Mouse (Mus musculus) activated CD4-positive, CD25-positive, alpha-beta regulatory T cell (primary cell): ENCODE results near the gene Slc27a5. TPM values are rescaled to one million over a fixed set of nuclear protein-coding genes. Genes with fewer than 3 reads are reported as not detected.

Experiments used
- polyA plus RNA-seq, 2 experiments: library from polyadenylated mRNA; unstranded; fragments of 100-300 nt; shearing (Covaris generic); gene quantifications; one replicate each; pipeline ENCODE4 v1.2.1; 2017

The Slc27a5 gene
- polyA plus RNA-seq: under 1 TPM; 0.12 to 0.55 TPM

DNA sequence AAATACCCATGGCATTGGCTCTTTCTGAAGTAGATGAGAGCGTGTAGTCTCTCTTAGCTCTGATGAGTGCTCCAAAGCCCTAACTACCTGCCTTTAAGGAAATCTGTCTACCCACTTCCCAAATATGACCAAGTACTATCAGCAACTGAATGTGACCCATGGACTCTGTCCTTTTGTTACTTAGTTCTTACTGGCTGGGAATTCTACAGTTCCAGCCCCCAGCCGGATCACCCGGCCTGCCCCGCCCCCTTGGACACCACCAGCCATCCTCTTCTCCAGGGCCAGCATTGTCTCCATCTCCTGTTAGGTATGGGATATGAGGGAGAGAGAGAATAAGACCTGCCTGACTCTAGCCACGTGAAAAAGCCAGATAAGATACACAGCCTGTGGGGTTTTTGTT lies at the start of gene Slc27a5:
Gene Slc27a5 (minus strand): TSS at position 140 of the 400 bp plus-strand sequence.

DNA sequence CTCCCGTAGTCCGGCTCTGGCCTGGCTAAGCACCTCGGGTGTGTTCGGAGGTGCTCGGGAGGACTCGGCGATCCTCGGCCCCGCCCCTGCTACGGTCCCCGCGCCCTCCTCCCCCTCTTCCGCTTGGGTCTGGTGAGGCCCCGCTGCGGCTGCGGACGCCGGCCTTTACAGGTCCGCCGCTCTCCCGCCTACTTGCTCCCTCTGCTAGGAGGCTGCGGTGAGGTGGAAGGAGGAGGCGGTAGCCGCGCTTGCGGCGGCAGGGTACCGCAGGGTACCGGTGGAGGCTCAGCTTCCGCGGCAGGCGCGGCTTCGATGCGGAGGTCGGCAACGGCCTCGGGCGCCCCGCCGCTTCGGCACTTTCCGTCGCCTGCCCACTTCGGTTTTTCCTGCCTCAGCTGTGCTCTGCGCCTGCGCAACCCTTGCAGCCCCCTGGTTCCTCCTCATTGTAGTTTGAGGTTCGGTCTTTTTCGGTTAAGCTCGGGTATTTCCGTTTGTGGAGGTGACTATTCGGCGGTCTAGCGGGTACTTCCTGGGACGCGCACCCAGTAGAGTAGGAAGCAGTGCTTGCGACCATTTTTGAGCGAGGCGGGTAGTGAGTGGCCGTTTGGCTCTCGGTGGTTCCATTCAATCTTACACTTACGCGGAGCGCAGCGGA lies 40.0 kb upstream of the Slc27a5 start, which contains the start of gene Ube2m:
Gene Ube2m (minus strand): TSS at position 375 of the 655 bp plus-strand sequence.

DNA sequence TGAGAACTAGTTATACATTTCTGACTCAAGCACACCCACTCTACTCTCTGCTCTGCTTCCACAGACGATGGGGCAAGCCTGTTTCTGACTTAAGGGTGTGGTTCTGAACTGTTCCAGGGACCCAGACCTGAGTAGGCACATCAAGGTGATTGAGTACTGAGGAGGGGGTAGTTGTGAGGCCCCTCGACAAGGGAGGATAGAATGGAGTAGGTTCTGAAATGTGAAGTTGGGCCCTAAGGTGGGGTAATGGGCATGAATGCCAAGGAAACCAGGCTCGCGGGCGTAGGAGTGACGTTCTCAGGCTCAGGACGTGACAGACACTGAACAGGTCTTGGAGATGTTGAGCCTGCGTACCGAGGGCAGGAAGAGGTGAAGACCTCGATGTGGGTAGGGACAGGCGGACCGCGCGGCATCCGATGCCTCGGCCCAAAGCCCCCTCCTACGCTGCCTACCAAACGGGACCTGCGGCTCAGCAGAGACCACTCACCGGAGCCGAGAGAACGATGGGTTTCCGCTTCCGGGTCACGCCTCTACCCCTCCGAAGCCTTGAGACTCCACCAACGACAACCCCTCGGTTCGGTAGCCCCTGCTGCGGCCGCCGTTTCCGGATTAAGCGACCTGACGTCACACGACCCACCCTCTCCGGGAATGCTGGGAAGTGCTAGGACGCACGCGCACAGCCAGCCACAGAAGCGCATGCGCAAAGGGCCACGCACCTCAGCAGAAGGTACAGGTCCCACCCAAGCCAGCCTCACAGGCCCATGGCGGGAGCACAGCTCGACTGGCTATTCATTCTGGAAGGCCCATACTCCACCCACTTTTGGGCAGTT lies 36.4 kb upstream of the Slc27a5 start, which contains the start of gene Chmp2a:
Gene Chmp2a (minus strand): TSS at position 660 of the 830 bp plus-strand sequence.

DNA sequence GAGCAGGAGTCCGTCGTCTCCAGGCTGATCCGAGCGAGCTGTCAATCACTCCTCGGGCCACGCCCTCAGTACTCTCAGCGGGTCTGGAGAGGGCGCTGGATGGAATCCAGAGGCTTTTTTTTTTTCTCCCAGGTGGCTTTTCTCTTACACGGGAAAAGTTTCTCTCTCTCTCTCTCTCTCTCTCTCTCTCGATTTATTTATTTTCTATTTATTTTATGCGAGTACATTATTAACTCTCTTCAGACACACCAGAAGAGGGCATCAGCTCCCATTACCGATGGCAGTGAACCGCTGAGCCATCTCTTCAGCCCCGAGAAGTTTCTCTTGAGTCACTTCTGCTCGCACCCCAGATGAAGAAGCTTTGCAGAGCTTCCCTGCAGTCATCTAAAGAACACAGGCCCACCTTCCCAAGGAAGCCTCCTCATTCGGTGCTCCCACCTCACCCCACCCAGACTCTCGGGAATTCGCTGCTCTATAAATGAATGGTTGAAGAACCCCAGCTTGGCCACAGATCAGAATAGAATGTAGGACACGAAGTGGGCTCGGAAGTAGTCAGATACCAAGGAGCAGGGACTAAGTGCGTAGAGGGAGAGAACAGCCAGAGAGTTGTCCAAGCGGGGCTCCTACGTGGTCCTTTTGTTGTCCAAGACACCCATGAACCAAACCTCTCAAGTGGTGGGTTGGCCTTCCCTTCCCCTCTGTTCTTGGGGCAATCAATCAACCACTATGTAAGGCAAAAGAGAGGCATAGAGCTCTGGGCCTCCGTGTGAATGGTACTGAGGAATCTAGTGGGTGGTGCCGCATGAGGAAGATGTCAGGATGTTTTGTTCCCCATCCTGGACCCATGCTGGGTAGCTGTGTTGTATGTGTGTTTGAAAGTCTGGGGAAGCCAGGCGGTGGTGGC lies 12.3 kb upstream of the Slc27a5 start, which contains the start of gene Zbtb45:
Gene Zbtb45 (minus strand): TSS at position 30 of the 904 bp plus-strand sequence.

DNA sequence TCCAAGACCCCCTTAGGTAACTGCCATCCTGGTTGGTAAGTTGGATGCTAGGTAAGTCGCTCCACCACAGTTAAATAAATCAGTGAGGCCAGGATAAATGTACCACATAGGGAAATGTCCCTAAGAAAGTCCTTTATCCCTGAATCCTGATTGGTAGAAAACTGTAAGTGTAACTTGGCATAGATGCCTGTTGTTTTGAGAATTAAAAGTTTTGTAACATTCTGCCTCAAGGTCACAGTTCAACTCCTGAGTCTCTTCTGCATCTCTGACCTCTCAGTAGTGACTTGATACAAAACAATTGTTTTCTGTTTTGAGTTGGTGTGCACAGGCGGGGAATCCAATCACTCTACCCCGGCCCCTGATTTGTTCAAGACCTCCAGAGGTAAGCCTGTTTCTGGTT lies 859 bp upstream of the Slc27a5 start, which contains the start of gene Trim28:
Gene Trim28 (plus strand): TSS at position 264 of the 400 bp plus-strand sequence.

DNA sequence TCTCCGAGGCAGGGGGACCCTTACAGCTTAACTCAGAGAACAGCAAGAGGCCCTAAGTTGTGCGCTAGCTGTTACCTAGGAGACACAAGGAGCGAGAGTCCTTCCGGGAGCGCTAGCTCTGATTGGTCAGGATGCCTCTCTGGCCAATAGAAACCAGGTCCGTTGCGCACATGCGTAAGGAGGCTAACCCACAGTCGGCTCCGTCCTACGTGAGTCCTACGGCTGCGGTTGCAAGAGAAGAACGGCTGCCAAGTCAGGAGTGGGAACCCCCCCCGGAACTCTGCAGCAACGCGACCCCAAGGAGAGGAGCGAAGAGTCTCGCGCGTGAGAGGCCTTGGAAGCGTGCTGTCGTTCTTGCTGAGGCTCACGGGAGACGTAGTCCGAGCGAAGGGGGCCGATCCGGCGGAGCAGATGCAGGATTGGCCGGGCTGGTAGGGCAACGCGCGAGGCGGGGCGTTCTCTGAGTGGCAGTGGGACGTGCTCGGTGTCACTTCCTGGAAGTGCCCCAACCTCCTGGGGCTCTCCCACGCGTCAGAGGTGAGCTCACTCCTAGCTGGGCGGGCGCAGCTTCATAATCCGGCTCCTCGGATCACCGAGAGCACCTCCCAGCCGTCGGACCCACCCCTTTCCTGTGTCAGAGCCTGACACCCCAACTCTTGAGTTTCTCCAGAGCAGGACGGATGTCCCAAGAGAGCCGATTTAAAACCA lies 20.2 kb downstream of the Slc27a5 start, which contains the start of gene Zfp446:
Gene Zfp446 (plus strand): TSS at position 167 of the 708 bp plus-strand sequence.

DNA sequence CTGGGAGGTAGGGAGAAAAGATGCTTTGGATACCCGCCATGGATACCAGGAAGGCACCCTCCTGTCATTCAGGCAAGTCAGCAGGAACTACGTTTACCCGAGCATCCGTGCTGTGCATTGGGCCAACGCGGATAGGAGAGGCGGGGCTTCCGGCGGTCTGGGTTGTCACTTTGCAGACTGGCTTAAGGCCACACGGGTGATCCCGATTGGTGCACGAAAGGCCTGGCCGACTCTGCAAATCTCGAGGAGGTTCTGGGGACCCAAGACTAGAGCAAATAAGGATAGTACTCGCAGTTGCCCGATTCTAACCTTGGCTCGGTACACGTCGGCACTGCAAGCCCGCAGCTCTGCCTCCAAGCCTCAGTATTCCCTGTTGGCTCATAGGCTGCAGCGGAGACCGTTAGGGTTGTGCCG lies 32.3 kb downstream of the Slc27a5 start, which contains the start of gene Zfp324:
Gene Zfp324 (plus strand): TSS at position 161 of the 414 bp plus-strand sequence.

Other genes starting within 250 kb of the Slc27a5 start
- 1 to 10 TPM in 1 of 2 experiments, under 1 TPM in 1; 0.31 to 1.8 TPM for gene Zscan18, start 194.6 kb downstream of the Slc27a5 start, polyA plus RNA-seq
- gene Zfp329, start 179.3 kb downstream of the Slc27a5 start, polyA plus RNA-seq: 10 to 100 TPM; 13.2 to 14.9 TPM
- 10 to 100 TPM; 47.8 to 63.7 TPM for gene Zfp110, start 163.4 kb downstream of the Slc27a5 start, polyA plus RNA-seq
- gene Zfp128, start 117.0 kb downstream of the Slc27a5 start, polyA plus RNA-seq: 1 to 10 TPM; 3.3 to 4.0 TPM
- 10 to 100 TPM; 10.0 to 10.3 TPM for gene Zscan22, start 100.4 kb downstream of the Slc27a5 start, polyA plus RNA-seq
- 1,000 to 10,000 TPM in 1 of 2 experiments, 100 to 1,000 TPM in 1; 744 to 1,333 TPM for gene Rps5, start 75.9 kb downstream of the Slc27a5 start, polyA plus RNA-seq
- gene Rnf225, start 70.8 kb downstream of the Slc27a5 start, polyA plus RNA-seq: under 1 TPM; 0.12 to 0.27 TPM
- gene Zfp324, start 32.4 kb downstream of the Slc27a5 start, polyA plus RNA-seq: 1 to 10 TPM; 5.5 to 6.0 TPM
- gene Zfp446, start 20.3 kb downstream of the Slc27a5 start, polyA plus RNA-seq: 1 to 10 TPM; 6.5 to 7.0 TPM
- gene Trim28, start 922 bp upstream of the Slc27a5 start, polyA plus RNA-seq: 100 to 1,000 TPM in 1 of 2 experiments, 10 to 100 TPM in 1; 94.6 to 147 TPM
- gene Zbtb45, start 11.8 kb upstream of the Slc27a5 start, polyA plus RNA-seq: 10 to 100 TPM; 23.0 to 27.9 TPM
- gene Chmp2a, start 36.6 kb upstream of the Slc27a5 start, polyA plus RNA-seq: 100 to 1,000 TPM; 252 to 275 TPM
- gene Ube2m, start 40.1 kb upstream of the Slc27a5 start, polyA plus RNA-seq: 100 to 1,000 TPM; 185 to 192 TPM
- gene Mzf1, start 56.6 kb upstream of the Slc27a5 start, polyA plus RNA-seq: under 1 TPM; 0.30 to 0.39 TPM
- not detected for gene Vmn1r85, start 97.0 kb upstream of the Slc27a5 start, polyA plus RNA-seq
- under 1 TPM; 0.04 to 0.17 TPM for gene Vmn1r86, start 121.7 kb upstream of the Slc27a5 start, polyA plus RNA-seq
- under 1 TPM in 1 of 2 experiments, not detected in 1; 0.15 TPM for gene Vmn1r87, start 142.0 kb upstream of the Slc27a5 start, polyA plus RNA-seq
- under 1 TPM; 0.02 to 0.05 TPM for gene Vmn1r88, start 161.4 kb upstream of the Slc27a5 start, polyA plus RNA-seq
- gene Vmn1r89, start 214.8 kb upstream of the Slc27a5 start, polyA plus RNA-seq: not detected